Mouse (Mus musculus) ES-E14 (cell line): ENCODE data around the gene Plpp2.

Source experiments
- CHD2 ChIP-seq: IDR thresholded peaks from 2 replicates; pipeline ENCODE4 v1.6.1; 2014; ENCODE audit warnings: mild to moderate bottlenecking, low read depth, low read length, inconsistent platforms
- HCFC1 ChIP-seq: IDR thresholded peaks from 2 replicates; pipeline ENCODE4 v1.6.1; 2012; ENCODE audit warnings: low read length, inconsistent platforms, borderline replicate concordance; ENCODE audit not compliant: insufficient read depth
- ZC3H11A ChIP-seq: IDR thresholded peaks from 2 replicates; pipeline ENCODE4 v1.6.1; 2012; ENCODE audit warnings: low read depth, mild to moderate bottlenecking, inconsistent platforms, low read length, borderline replicate concordance
- ZNF384 ChIP-seq: IDR thresholded peaks from 2 replicates; pipeline ENCODE4 v1.6.1; 2012; ENCODE audit warnings: low read depth, low read length, inconsistent platforms

DNA sequence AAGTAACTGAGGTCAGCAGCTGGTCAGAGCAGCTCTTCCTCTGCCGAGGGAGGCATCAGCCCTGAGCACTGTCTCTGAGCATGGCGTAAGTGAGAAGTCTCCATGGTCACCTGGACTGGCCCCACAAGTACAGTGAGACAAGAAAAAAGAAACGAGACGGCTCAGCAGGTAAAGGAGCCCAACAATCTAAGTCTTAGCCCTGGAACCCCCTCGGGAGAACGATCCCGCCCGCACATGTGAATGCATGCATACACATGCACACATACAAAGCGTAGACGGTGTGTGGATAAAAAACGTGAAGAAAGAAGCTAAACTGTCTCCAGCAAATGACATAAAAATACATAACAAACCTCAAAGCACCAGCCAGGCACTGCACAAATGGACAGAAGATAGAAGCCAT, 12.9 kb upstream of the Plpp2 start:
- TF ChIP-seq ZNF384 = no peak
- no peak for TF ChIP-seq HCFC1
- no peak for TF ChIP-seq CHD2
- no peak for TF ChIP-seq ZC3H11A
